Mouse (Mus musculus) gastrocnemius, adult 18-20 months (tissue): ENCODE results near the gene Calm5. TPM values are rescaled to one million over a fixed set of nuclear protein-coding genes. Genes with fewer than 3 reads are reported as not detected.
"Not testable (repeated sequence)": the region's sequence is repeated elsewhere in the genome, so short reads cannot be mapped to it uniquely, and the experiment has no call there.

Experiments used
- DNase-seq: peaks from one replicate; pipeline ENCODE4 v3.0.0; 2021; ENCODE audit warnings: low spot score
- total RNA-seq, 2 experiments: library from RNA; stranded (reverse); gene quantifications; 2 replicates each; pipeline ENCODE4 v1.2.3; 2021

Calm5 gene
- total RNA-seq, 2 experiments from 2014 or later: 0.43 TPM; not detected in 1

DNA sequence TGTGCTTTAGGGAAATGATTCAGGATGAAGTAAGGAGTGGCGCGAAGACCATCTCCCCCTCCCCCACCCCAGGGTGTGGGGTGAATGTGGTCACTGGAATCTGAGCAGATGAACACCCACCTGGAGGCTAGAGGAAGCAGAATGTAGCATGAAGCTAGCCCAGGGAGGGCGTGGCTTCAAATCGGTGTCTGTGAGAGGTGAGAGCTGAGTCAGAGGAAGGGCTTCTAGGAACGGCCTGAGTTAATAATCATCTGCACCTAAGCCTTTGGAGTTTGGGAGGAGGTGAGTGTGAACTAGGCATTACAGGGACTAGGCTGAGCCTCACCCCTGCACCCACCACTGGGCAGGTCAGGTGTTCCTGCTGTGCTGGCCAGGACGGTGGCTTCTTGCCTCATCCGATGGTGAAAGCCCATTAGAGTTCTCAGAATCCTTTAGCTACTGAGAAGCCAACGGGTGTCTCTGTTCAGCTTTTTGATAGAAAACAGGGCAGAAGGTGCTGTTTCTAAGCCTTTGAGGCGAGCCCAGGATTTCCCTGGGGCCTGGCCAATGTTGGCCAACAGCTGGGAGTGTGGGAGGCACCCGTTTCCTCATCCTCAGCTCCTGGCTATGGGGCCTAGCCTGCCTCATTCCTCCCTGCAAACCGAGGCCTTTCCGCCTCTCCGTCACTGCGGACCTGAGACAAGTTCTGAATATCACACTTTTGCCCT lies 11.8 kb downstream of the Calm5 start:
- DNase-seq: no peak

DNA sequence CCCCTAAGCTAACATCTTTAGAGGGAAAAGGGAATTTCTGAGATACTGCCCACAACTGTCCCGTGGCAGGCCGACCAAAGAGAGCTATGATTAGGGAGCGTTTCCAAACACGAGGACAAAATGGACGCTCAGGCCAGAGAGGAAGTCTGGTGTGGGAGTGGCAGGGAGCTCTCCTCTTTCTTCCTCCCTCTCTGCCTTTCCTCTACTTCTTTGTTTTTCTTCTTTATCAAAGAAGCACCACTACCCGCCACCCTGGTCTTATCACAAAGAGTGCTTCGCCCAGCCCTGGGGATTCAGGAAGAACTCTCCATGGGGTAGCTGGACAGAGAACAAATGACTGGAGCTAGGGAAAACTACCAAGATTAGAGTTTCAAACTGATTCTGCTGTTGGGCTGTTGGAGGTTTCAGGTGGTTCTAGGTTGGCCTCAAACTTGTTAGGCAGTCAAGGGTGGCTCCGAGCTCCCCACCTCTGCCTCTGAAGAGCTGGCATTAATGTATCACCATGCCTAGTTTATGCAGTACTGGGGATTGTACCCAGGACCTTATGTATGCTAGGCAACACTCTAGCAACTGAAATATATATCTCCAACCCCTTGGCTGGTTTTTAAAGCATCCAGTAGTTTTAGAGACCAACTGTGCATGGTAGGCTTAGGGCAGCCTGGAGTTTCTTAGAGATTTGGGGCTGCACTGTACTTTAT lies 12.5 kb downstream of the Calm5 start:
- DNase-seq: no peak

DNA sequence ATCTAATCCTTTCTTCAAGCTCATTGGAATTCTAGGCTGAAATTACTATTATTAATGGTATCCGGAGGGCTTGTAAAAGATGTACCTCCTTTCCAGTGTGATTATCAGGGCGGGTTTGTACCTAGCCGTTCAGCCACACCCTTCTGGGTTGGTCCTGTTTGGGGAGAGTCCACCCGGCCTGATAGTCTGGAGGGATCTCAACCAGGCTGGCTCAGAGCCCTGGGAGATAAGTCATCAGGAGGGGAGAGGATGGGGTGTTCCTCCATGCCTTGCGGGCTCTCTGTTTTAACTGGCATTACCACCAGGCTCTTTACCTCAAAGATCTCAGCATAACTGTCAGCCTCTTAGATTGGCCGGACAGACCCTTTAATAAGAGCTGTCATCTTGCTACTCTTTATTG lies 13.2 kb downstream of the Calm5 start:
- DNase-seq: no peak

DNA sequence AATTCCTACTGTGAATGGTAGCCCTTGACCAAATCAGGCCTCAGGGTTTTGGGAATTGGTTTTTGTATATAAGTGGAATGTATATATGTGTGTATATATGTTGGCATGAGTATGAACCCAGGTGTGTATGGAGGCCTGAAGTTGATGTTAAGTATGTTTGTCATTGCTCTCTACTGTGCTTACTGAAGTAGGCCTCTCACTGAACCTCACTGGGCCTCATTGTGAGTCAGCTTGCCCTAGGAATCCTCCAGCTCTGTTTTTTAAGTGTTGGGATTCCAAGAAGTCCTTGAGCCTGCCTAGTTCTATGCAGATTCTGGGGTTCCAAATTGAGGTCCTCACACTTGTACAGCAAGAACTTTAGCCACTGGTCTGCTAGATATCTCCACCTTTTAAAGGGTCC lies 15.9 kb downstream of the Calm5 start:
- no peak for DNase-seq

DNA sequence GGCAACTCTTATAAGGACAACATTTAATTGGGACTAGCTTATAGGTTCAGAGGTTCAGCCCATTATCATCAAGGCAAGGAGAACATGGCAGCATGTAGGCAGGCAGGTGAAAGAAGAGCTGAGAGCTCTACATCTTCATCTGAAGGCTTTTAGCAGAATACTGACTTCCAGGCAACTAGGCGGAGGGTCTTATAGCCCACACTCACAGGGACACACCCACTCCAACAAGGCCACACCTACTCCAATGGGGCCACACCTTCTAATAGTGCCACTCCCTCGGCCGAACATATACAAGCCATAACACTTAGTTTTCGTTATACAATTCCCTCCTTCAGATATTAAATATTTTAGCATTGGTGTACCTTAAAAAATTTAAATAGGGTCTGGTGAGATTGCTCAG lies 18.9 kb downstream of the Calm5 start:
- DNase-seq: no peak

DNA sequence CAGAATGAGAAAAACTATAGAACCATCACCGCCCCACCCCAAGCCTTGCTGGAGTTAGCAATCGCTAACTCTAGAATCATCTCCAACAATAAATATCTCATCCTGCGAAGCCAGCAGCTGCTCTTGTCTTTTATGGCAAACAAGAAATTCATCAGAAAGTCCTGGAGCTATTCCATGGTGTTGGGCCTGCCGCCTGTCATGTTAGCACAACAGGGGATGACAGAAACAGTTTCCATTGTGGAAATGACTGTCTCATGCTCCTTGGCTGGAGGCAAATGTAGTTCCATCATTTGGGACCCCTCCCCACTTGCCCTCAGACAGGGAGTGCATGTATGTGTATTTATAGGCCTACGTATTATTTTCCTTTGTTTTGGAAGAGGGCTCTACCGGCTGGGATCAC lies 22.5 kb downstream of the Calm5 start:
- DNase-seq: no peak

DNA sequence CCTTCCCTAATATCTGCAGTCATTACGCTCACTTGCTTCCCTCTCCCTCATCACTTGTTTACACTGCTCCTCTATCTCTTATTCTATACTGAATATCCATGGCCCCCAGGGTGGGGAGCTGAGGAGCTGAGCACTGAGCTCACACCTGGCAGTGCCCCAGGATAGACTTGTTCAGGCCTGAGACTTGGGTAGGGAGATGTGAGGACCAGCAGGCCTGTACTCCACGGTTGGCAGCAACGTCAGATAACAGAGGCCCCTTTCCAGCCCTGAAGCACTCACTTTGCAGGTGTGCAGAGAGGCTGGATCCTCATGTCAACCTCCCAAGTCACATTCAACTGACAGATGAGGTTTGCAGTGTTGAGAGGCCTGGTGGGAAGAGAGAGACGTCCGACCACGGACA lies 23.2 kb downstream of the Calm5 start:
- no peak for DNase-seq

DNA sequence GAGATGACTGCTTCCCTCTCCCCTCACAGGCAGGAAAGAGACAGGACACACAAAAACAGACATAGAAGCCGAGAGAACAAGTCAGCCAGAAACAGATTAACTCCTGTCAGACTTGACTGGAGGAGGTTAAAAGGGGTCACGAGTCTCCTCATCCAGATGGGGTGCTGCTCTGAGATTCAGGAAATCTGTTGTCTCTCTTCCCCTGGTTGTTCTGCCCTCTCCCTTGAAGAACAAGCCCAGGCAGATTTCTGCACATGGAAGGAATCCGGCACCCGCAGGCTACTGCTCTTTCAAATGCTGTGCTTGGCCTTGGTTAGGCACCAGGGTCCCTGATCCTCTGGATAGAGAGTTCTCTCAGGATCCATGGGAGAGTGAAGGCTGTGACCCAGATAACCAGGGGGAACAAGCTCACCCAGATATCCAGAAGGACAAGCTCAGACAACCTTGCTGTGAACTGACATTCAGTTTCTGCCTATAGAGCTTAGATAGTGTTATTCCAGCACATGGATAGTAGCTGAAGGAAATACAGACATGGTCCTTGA lies 23.8 kb downstream of the Calm5 start:
- DNase-seq: no peak

DNA sequence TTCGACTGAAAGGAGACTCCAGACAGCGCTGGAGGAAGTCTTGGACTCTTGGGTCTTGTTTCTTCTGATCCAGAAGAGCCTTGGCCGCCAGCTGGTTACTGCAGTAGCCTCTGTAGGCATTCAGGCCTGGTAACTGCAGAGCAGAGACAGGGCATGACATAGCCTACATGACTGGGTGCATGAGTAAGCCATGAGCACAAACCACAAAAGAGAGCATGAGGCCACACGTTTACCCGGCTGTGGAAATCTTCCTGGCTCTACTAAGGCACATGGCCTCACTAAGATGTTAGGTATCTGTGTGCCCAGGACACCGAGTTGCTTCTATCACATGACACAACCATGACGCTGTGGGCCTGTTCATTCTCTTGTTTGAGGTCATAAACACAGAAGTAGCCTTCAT lies 32.7 kb downstream of the Calm5 start:
- DNase-seq: no peak

DNA sequence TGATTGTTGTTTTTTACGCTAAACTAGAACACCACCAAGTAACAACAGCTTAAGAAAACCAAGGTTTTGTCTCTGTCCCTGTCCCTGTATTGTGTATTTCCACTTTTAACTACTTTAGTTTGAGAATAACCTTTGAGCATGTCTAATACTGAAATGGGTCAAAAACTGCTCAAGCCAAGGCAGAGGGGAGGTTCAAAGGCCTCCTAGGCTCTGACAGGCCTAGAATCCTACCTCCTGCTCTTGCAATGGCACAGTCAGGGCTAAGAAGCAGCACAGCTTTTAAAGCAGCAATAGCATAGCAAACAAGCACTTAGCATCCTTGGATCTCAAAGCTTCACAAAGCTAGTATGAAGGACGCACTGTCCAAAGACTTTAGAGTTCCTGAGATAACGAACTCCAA lies 35.1 kb downstream of the Calm5 start:
- no peak for DNase-seq

DNA sequence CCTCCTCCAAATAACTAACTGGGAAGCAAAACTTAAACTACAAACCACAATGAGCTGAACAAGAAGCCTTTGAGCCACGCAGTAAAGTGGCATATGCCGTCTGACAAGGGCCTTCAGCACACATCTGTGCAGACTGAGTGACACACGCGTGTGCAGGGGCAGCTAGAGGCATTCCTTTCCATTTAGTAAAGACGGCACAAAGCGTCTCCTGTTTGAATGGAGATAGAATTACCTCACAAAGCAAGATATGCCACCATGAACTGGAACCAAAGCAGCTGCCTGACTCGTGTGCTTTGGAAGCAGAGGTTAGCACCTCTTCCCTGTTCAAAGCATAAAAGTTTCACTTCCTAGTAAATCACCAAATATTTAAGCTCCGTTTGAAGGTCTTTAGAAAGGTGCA lies 36.1 kb downstream of the Calm5 start:
- no peak for DNase-seq

DNA sequence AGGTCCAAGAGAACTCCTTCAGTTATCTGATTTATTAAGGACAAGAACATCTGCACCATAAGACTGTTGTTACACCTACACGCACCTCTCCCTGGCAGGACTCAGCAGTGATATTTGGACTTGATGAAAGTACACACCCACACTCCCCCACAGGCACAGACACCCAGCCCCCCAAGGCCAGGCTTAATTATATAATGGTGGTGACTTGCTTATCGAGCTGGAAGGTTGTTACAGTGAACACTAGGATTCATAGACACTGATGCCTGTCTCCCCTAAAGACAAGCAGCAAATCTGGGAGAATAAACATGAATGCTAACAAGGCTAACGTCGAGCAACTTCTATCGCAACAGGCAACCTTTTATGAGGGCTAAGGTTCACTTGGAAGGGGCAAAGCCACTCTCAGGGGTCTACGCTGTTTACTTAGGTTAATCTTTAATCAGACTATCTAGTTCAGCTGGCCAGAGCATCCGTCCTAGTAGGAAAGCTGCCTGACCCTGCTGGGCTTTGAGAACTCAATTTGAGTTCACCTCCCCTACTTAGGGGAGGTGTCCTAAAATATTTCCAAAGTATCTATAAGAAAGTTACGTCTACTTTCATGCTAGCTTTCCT lies 37.6 kb downstream of the Calm5 start:
- DNase-seq: no peak

DNA sequence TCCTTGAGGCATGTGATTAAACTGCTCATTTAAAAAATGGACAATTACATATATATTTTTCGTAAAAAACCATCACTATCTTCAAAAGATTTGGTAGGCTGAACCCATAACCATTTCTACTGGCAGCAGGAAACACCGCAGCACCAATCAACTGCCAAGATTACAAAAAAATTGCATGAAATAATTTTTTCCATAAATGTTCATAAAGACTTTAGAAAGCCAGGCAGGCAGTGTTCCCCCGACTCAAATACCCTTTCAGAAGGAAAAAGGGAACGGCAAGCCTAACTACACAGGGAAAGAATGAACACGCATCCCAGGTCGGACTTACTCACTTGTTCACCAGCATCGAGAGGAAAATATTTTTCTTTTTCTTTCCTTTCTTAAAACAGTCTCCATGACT lies 38.6 kb downstream of the Calm5 start:
- no peak for DNase-seq

DNA sequence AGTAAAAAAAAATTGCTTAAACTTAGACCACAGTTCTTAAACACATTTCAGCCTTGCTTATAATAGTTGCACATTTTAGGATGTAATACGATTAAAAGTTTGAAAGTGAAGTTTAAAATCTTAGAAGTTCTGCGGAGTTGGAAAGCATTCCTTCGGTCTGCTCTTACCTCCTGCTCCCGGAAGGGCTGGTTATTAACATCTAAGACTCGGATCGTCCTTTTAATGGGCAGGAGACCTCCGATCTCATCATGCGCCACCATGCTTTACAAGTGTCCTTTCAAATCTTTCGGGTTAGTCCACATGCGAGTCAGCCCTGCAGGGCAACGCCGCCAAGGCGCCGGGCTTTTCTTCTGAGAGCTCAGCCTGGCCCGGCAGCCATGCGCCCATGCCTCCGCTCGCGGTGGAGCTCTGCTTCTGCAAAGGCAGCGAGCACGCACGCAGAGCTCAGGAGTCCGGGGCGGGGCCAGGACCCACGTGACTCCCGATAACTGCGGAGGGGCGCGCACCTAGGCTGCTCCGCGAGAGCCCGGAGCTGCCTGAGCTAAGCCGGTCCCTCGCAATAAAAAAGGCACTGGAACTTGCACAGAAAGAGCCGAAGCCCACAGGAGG lies 39.3 kb downstream of the Calm5 start:
- DNase-seq: peak; percentile 86

DNA sequence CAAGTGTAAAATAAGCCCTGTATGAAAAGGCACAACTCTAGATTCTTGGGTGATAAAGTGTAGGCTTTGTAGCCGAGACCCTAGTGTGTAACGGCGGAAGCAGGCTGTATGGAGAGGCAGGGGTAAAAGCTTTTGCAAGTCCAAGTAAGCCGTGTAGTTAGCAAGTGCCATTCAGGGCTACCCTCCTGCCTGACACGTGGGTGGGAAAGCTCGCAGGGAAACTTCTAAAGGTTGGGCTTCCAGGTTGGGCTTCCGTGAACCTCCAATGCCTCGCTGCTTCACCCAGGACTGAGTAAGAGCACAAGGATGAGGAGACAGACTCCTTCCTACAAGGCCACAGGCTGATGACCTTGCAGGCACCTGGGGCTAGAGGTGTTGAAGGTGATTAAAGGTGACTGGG lies 40.6 kb downstream of the Calm5 start:
- no peak for DNase-seq

DNA sequence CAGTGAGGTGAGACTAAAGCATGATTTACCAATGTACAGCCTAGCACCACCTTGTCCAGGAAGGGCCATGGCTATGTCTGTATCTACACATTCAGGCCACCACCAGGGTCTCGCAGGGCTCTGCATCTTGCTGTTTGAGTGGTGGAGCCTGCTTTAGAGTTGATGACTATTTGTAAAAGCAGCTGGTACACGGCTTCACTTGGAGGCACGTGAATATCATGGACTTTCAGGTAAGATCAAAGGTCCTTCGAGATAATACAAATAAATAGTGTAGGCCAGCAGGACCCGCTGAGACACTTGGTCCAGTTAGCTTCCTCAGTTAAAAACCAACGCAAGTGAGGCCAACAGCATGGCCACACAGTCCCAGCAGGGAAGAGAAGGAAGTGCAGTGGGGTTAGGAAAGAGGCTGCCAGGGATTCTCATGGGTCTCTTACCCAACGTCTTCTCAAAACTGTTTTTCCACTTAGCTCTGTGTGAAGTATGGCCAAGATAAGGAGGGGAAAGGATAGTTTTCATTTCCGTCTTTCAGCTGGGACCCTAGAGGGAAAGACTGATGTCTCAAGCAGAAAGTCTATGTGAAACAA lies 41.5 kb downstream of the Calm5 start:
- no peak for DNase-seq

DNA sequence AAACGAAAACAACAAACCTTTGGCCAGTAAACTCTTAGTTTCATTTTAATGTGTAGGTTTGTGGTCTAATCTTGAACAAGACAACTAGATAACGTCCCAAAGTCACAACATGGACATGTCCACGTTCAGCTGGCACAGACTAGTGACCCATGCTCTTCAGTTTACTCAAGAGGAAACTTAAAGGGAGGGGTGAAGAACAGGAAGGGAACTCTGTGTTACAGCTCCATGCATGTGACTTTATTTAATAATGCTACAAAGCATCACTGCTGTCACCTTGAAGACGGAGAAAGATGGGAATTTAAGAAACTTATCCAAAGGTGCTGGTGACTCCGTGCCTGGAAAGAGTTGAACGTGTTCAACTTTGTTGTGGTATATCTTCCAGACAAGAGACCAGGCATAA lies 42.1 kb downstream of the Calm5 start:
- DNase-seq: no peak

DNA sequence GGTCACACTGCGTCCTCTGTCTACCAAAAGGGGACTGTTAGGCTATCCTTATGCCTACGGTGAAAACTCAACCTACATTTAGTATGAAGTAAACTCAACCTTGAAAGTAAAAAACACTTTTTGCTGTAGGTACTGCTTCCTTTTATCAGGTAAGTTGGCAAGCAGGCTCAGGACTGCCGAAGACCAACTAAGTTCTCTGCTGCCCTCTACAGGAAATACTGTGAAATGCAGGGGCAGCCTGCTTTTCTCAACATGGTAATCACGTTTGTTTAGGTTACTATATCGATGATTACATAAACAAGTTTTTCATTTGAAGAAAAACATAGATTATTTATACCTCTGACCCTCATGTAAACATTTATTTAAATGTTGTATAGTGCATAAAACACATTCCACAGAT lies 42.9 kb downstream of the Calm5 start:
- peak; percentile 74 for DNase-seq

DNA sequence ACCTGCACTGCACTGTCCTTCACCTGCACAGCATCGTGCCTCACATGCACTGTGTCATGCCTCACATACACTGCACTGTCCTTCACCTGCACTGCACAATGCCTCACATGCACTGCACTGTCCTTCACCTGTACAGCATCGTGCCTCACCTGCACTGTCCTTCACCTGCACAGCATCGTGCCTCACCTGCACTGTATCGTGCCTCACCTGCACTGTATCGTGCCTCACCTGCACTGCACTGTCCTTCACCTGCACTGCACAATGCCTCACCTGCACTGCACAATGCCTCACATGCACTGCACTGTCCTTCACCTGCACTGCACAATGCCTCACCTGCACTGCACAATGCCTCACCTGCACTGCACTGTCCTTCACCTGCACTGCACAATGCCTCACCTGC lies 44.2 kb downstream of the Calm5 start:
- not testable (repeated sequence) for DNase-seq

DNA sequence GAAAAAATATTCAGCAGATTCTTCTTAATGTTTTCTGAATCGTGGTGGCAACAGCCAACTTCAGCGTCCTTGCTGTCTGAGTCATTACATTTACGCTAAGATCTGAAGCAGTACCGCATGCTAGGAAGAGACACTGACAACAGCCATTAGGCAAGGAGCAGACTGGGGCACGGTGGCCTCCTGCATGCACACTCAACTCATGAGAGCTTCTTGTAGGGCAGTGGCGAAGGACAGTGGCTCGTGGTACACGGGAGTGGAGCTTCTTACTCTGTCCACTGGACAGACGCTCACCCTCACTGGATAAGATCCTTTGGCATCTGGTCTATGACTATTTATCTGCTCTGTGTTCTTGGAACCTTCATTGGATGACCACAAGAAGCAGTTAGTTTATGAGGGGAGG lies 45.3 kb downstream of the Calm5 start:
- no peak for DNase-seq
